Mouse (Mus musculus) inflammation-experienced regulatory T-cells, adult 6 months (primary cell): ENCODE measurements around the gene Naip1. TPM values are rescaled to one million over a fixed set of nuclear protein-coding genes. Genes with fewer than 3 reads are reported as not detected.
"Not testable (repeated sequence)": the region's sequence is repeated elsewhere in the genome, so short reads cannot be mapped to it uniquely, and the experiment has no call there.

Source experiments
- ATAC-seq: one replicate; pipeline ENCODE4 v1.8.0; 2017
- polyA plus RNA-seq, 3 experiments: library from polyadenylated mRNA; unstranded; fragments of 100-300 nt; shearing (Covaris generic); gene quantifications; one replicate each; pipeline ENCODE4 v1.2.1; 2017

The Naip1 gene
- not detected for polyA plus RNA-seq

DNA sequence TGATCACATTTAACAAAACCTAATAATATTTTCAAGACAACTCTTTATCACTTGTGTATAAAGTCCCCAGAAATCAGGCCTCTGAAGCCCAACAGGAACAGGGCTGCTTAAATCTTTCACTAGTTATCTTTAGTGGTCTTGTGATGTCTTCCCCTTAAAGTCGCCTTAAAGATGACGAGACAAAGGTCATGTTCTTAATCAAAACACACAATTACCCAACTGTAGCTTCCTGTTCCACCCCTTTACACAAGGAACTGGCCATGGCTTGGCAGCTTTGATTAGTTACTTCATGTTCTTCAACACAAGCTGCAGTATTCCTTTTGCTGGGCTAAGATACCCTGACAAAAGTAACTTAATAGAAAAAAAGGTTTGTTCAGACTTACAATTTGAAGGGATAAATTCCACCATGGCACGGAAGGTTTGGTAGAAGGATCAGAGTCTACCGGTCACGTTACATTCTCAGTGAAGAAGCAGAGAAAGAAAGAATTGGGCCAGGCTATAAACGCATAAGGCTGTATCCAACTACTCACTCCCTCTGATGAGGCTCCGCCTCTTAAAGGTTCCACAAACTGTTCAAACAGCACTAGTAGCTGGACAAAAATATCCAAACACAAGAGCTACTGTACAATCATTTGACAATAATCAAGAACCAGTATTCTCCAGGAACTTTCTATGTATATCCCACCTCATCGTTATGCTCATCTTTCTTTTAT lies at the start of gene Naip1:
Naip1 (minus strand) TSS at position 455 of the 713 bp plus-strand sequence.
- not testable (repeated sequence) for ATAC-seq

DNA sequence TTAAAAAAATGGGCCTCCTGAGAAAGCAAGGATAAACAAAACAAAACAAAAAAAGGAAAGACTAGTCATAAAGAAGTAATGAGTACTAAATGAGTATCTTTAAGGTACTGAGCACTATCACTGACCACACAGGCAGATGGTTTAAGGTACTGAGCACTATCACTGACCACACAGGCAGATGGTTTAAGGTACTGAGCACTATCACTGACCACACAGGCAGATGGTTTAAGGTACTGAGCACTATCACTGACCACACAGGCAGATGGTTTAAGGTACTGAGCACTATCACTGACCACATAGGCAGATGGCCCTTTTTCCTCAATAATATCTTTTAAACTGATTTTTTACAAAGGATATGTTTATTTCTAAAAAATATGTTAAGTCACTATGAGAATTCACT lies 47.0 kb upstream of the Naip1 start:
- ATAC-seq, result not testable (repeated sequence)

DNA sequence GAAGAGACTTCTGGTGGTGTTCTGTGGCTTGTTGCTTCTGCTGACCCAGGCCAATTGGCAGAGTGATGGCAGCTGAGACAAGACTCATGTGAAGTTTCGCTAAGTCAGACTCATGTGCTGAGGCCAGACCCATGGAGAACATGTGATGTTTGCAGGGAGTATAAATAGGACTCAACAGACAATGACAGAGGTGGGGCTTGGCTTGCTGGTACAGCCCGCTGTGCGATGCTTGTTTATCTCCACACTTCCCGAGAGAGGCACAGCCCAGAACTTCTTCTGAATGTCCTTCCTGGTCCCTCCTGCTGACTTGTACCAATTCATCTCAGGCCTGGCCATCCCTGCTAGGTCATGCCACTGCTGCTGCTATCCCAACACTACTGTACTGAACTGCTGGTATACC lies 42.7 kb upstream of the Naip1 start:
- ATAC-seq, result no peak

DNA sequence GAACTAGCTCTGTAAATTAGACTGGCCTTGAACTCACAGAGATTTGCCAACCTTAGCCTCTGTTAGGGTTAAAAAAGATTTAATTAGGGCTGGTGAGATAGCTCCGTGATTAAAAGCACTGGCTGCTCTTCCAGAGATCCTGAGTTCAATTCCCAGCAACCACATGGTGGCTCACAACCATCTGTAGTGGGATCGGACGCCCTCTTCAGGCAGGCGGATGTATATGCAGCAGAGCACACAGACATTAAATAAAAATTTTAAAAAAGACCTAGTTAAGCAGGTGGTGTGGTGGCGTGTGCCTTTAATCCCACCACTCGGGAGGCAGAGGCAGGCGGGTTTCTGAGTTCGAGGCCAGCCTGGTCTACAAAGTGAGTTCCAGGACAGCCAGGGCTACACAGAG lies 41.7 kb upstream of the Naip1 start:
- ATAC-seq, result not testable (repeated sequence)

DNA sequence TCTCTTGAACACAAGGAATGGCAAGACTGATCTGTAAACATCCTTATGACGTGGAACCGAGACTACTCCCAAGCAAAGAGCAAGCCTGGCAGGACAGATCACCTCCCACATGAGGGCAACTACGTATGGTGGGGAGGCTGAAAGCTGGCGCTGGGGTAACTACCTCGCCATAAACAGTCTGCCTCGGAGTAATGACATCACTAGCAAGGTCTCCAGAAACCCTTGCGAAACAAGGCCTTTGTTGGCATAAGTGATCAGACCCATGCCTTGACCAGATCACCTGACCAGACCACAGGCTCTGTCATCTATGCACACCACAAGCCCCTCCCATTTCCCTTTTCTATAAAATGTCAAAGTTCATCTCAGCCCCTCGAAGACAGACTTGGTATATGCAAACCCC lies 40.6 kb upstream of the Naip1 start:
- no peak for ATAC-seq

DNA sequence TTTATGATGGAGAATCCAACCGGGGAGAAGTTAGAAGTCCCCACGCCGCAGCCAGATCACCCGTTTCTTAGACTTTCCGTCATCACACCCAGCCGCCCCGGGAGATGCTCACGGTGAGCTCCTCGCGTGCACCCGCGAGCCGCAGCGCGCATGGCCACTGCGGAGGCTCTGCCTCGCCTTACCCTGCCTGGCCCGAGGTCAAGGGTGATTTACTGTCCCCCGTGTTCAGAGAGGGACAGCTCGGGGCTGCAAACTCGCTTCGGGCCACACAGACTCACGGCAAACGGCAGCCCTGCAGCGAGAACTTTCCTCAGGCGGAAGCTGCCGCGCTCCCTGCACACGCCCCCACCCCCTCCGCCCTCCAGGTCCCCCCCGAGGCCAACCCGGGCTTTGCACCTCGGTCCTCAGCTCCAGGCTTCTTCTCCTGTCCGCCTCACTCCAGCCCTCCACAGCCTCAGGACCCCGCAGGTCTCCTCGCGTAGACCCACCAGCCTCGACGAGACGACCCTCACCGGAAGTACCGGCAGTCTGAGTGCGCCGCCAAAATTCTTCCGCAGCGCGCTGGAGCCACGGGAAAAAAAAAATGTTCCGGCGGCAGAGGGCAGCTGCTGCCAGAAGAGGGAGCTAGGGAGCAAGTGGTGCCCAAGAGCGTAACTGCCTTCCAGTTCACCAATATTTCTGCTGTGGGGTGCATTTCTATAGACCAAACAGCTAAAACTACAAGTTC lies 39.6 kb upstream of the Naip1 start, which contains the start of gene Gtf2h2:
Gtf2h2 (minus strand) TSS at position 519 of the 727 bp plus-strand sequence.
- ATAC-seq, result peak; percentile 82

DNA sequence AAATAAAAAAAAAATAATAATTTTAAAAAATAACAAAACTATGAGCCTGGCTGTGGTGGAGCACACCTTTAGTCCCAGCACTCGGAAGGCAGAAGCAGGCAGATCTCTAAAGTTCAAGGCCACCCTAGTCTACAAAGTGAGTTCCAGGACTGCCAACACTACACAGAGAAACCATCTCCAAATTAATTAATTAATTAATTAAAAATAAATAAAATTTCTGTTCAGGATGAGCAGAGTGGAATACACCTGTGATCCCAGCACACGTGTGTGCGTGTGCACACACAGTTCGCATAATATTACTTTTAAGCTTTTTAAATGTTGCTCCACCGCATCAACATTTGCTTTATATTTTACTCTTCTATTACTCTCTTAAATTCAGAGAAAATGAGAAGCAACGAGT lies 39.0 kb upstream of the Naip1 start:
- no peak for ATAC-seq

DNA sequence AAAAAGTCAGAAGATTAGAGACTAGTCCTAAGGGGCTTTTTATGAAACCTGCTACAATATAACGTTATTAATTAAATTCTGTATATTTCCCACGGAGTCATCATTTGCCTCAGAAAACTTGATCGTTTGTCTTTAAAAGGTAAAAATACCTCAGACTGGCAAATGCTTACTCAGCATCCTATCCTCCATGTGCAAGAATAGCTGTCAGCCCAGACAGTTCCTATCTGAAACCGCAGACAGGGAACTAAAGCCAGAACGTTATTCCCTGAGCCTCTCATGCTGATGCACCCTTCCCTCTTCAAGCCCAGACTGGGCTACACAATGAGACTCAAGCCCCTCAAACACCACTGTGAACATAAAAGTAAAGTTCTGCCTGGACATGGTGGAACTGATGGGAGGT lies 37.8 kb upstream of the Naip1 start:
- no peak for ATAC-seq

DNA sequence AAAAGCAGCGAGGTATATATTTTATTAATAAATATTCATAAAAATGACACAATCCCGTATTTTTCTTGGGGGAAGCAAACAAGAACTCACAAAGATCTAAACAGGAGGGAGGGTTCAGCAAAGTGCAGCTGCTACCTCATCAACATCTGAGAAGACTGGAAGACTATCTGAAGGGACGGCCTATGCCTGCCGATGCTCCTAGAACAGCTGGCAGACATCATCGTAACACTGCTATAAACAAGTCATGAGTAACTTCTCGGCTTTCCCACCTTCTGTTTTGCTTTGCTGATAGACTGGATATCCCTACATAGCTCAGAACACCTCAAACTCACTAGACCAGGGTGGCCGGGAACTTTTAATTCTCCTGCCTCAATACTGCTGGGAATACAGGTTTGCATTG lies 30.9 kb upstream of the Naip1 start:
- ATAC-seq, result no peak

DNA sequence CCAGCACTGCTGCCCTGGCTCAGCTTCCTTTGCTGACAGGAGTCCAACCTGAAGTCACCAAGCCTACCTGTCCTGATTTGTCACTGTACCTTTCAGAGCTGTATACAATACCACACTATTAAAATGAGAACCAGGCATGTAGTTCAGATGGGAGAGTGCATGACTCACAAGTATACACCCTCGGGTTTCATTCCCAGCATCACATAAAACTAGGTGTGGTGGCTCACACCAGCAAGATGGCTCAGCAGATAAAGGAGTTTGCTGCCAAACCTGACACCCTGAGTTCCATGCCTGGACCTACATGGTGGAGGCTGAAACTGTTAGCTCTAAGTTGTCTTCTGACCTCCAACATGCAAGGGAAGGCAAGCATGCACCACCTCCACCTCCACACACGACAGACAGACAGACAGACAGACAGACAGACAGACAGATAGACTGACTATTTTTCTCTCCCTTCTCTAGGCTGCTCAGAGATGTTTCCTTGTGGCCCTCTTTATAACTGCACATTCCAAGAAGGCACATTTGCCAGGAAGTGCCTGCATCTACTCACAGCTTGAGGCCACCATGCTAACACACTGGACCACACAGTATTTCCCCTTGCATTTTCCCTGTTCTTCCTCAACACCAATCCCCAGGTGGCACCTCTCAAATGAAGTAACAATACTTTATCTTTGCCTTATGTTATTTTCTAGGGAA lies 11.0 kb upstream of the Naip1 start:
- ATAC-seq, result no peak

DNA sequence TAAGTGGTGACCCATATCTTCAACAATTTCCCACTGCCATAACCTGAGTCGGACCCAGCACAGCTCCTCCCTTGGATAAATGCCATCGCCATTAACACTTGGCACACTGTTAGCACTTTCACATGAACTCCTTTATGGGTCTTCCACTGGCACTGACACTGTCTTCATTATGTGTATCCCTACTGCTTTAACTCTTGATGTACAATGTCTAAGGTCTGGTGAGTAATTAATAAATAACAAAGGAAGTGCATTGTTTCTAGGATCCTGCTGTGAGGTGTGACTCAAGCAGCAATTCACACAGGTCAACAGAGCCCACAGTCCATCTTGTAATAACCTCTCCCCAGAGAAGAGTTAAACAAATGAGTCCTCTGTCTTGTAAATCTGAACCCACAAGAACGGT lies 8.7 kb upstream of the Naip1 start:
- ATAC-seq, result no peak

DNA sequence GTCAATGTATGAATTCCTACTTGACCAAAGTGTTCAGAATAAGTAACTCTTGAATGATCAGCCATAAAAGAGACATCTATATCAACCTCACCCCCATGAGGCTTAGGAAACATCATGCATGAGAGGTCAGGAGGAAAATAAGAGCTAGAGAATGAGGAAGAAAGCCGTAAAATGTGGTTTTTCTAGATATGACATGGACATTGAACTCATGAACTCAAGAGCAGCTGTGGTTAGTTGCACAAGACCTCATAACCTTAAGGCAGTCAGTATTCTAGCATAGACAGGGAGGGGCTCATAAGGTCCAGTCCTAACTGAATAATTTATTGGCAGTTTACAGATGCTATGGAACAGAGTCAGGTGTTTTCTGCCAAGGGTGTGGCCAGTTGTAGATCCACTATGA lies 3.2 kb downstream of the Naip1 start:
- no peak for ATAC-seq

DNA sequence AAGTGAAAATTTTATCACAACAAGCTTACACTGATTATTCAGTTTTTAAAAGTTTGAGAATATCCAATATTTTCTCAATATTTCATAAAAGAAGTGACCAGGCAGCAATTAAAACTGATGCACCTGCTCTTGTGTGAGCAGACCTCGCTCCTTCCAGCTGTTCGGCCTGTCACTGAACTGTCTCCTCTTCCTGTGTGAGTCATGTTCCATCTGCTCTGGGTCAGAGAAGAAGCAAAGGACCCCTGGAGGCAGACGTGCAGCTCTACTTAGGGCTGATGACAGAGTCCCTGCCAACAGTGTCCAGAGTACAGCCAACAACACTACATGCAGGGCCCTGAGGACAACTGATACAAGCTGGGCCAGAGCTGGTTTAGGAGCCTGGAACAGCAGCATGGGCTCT lies 12.6 kb downstream of the Naip1 start:
- ATAC-seq, result no peak

DNA sequence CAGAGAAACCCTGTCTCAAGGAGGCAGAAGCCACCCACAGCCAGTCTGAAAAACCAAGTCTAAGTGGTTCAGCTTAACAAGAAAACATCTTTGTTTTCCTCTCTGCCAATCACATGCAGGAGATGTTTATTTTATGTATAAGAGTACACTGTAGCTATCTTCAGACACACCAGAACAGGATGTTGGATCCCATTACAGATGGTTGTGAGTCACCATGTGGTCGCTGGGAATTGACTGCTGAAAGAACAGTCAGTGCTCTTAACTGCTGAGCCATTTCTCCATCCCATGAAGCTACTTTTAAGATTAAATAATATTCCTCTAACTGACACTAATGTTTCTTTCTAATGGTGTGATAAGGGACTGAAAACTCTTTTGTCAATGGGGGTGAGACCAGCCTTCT lies 14.0 kb downstream of the Naip1 start:
- ATAC-seq, result no peak

DNA sequence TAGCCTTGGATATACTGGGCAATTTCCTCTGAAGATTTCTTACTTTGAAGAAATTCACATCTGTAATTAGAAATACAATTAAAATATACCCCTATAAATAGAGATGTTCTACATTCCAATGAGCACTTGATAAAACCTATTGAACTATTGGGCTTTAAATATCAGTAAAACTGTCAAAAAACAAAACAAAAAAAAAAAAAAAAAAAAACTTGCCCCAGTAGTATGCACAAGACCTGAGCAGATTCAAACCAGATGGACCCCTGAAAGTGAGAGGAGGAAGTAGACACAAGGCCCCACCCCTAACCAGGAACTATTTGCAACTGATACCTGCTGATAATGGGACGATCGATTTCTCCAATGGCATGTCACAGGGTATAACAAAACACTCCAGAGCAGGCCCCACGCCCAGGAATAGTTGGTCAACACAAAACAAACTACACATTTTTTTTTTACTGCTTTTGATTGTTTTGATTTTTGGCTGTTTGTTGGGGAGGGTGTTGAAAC lies 15.3 kb downstream of the Naip1 start:
- ATAC-seq, result no peak

DNA sequence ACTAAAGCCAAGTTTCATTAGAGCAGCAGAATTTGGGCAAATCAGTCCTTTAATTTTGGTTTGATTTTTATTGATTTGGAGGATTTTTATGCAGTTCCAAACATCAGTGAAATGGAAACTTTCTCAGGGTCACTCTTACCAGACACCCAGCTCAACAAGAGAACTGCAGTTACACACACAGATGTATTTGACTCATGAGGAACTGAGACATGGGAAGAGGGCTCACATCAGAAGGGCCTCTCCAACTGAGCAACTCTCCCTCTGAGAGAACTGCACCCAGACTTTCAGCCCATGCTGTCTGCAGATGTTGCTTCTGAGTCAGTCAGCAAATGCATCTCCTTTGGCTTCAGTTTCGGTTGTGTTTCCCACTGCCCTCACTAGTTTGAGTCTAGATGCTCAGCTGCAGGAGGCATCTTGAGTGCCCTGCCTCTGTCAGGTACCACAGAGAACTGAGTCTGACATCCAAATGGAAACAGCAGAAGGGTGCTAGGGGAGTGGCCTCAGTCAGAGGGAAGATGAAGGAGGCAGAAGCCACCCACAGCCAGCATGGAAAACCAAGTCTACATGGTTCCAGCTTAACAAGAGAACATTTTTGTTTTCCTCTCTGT lies 16.0 kb downstream of the Naip1 start:
- ATAC-seq, result not testable (repeated sequence)

DNA sequence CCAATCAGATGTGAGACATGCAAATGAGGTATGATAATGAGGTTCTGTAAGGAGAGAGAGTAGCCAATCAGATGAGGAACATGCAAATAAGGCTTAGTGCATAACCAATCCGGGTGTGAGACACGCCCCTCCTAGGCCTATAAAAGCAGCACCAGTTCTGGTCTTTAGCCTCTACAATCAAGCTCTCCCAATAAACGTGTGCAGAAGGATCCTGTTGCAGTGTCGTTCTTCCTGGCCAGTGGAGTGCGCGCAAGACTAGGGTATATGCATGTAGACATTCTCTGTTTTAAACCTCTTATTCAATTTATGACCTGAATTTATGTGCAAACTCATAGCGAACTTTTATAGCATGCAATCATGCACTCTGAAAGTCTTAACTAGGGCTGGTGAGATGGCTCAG lies 32.7 kb downstream of the Naip1 start:
- not testable (repeated sequence) for ATAC-seq

DNA sequence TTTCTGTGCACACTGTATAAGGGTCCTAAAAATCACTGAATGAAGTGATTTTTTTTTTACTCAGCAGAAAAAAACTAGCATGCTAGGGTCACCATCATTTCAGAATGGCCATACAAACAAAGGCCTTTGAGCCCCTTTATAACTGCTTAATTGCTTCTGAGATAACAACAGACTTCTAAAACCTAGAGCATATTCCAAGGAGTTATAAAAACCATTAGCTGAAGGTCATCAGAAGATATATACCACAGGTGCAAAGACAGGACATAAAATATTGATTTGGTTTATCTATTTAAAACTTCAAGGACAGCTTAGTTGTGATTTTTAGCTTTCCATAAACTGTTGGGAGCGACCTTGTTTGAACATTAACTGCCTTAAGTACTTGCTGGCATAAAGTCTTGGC lies 38.2 kb downstream of the Naip1 start:
- ATAC-seq, result no peak

DNA sequence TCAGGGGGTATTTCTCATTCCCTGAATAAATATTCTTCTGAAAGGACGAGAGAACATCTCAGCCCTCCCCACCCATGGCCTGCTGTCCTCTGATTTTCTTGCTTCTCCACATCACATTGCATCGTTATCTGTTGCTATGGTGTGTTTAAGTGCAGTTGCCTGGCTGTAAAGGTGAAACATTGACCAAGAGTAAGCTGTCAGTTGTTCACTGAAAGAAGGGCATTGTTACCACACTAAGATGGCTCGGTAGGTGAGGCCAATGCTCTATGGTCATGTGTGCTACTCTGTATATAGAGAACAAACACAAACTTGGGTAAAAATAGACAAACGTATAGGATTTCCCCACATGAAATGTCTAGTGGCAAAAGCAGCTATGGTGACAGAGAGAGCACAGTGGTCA lies 42.8 kb downstream of the Naip1 start:
- ATAC-seq, result no peak

DNA sequence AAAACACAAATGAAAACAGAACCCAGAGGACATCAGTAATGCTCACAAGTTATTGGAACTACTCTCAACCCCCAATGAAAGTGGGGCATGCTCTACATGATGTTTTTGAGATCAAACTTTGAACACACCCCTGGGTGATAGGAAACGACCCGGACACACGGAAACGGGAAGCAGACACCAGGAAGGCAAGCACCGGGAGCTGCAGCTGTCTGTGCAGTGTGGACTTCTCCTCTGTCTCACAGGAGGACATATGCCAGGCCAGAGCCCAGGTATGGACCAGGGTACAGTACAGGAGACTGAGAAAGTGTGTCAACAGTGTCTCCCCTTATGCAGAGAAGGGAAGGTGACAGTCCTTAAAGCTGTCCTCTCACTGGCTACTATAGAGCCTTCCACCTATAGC lies 43.5 kb downstream of the Naip1 start:
- no peak for ATAC-seq

DNA sequence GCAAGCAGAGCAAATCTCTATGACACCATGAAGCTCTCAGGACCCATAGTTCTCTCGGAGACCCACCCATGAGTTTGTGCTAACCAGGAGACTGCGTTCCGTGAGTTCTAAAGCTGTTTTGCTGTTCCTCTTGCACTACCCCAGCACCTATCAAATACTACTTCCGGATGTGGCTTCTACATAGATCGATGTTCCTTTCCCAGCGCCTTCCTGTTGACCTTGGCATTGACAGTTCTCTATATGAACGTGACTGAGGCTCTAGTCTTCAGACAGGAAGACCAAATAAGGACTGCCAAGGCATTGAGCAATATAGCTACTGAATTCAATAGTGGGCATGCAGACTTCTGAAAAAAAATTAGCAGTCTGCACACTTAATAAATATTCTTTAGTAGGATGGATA lies 44.4 kb downstream of the Naip1 start:
- ATAC-seq, result peak; percentile 73

DNA sequence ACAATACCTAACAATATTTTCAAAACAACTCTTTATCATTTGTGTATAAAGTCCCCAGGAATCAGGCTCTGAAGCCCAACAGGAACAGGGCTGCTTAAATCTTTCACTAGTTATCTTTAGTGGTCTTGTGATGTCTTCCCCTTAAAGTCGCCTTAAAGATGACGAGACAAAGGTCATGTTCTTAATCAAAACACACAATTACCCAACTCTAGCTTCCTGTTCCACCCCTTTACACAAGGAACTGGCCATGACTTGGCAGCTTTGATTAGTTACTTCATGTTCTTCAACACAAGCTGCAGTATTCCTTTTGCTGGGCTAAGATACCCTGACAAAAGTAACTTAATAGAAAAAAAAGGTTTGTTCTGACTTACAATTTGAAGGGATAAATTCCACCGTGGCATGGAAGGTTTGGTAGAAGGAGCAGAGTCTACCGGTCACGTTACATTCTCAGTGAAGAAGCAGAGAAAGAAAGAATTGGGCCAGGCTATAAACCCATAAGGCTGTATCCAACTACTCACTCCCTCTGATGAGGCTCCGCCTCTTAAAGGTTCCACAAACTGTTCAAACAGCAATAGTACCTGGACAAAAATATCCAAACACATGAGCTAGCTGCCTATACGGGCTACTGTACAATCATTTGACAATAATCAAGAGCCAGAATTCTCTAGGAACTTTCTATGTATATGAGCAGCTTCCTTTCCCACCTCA lies 49.6 kb downstream of the Naip1 start:
- ATAC-seq, result not testable (repeated sequence)
